Mouse (Mus musculus) limb, embryonic 11.5 days (tissue): Measurements from ENCODE around the gene Vax2. TPM values are rescaled to one million over a fixed set of nuclear protein-coding genes. Genes with fewer than 3 reads are reported as not detected.
A peak's percentile ranks its signal among the peaks of the same experiment; 100 is the strongest.

ENCODE experiments used
- ATAC-seq: fragments of 200-750 bp; cut with Nextera tagmentation; 2 replicates; pipeline ENCODE4 v1.8.0; 2017; ENCODE audit warnings: low read depth; ENCODE audit not compliant: insufficient number of reproducible peaks, low FRiP score, low TSS enrichment
- DNase-seq: peaks from one replicate; pipeline ENCODE4 v3.0.0-alpha.2; 2015; ENCODE audit warnings: low spot score
- H3K27ac ChIP-seq: fragments of 300-500 bp; sonication (generic); replicated peaks from 2 replicates; pipeline ENCODE4 v1.5.1; 2014; ENCODE audit warnings: low read depth, mild to moderate bottlenecking, low read length
- H3K27me3 ChIP-seq: fragments of 300-500 bp; sonication (generic); 2 replicates; pipeline ENCODE4 v1.6.1; 2014; ENCODE audit warnings: mild to moderate bottlenecking, low read length, mixed read lengths; ENCODE audit not compliant: control insufficient read depth, insufficient read depth
- H3K36me3 ChIP-seq: fragments of 300-500 bp; sonication (generic); 2 replicates; pipeline ENCODE4 v1.6.1; 2014; ENCODE audit warnings: mild to moderate bottlenecking, low read length, moderate library complexity, mixed read lengths; ENCODE audit not compliant: control insufficient read depth, insufficient read depth
- H3K4me1 ChIP-seq: fragments of 300-500 bp; sonication (generic); 2 replicates; pipeline ENCODE4 v1.6.1; 2014; ENCODE audit warnings: low read length, mixed read lengths; ENCODE audit not compliant: control insufficient read depth, insufficient read depth
- H3K4me2 ChIP-seq: fragments of 300-500 bp; sonication (generic); 2 replicates; pipeline ENCODE4 v1.6.1; 2014; ENCODE audit warnings: low read depth, mild to moderate bottlenecking, moderate library complexity; ENCODE audit not compliant: severe bottlenecking
- H3K4me3 ChIP-seq: fragments of 300-500 bp; sonication (generic); 2 replicates; pipeline ENCODE4 v1.5.1; 2014; ENCODE audit warnings: low read depth, low read length
- H3K9ac ChIP-seq: fragments of 300-500 bp; sonication (generic); 2 replicates; pipeline ENCODE4 v1.6.1; 2014; ENCODE audit warnings: mild to moderate bottlenecking, low read length
- H3K9me3 ChIP-seq: fragments of 300-500 bp; sonication (generic); 2 replicates; pipeline ENCODE4 v1.6.1; 2016; ENCODE audit warnings: low read length; ENCODE audit not compliant: control insufficient read depth
- WGBS: fragments of 180-500 bp; shearing (Covaris S2); extraction: QIAGEN DNeasy Blood & Tissue Kit; methylation state at CpG from one replicate; pipeline ENCODE4 v1.1.7; 2014; 5-methylcytosine and 5-hydroxymethylcytosine counted together
- polyA plus RNA-seq: library from polyadenylated mRNA; unstranded; fragments of >200 nt; fragmentation: Nextera tagmentation; extraction: Ambion mirVana; gene quantifications from 2 replicates; pipeline ENCODE4 v1.2.1, GENCODE M21; 2014

The Vax2 gene
- polyA plus RNA-seq, 1 experiment from 2014 or later: 1.5 TPM

DNA sequence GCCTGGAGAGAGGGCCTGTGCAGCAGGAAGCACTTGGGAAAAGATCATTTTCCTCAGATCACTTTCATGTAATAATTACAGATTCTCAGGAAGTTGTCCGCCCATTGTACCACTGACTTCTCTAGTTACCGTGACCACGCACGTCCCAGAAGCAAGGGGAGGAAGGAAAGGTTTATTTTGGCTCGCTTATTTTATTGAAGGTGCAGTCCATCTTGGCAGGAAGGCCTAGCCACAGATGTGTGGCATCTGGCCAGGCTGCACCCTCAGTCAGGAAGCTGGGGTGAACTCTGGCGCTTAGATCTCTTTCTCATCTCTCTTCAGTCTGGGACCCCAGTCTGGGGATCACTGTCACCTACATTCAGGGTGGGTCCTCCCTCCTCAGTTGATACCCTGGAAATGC is 27.5 kb downstream of the Vax2 start:
- no peak for ATAC-seq
- Histone ChIP-seq H3K4me1 (no peaks in the 10 kb centered on the region), H3K9ac (no peak overlapping the region), H3K36me3 (no peaks in the 10 kb centered on the region), H3K27ac (no peak overlapping the region), H3K4me2 (no peak overlapping the region), H3K4me3 (no peak overlapping the region), H3K27me3 (no peaks in the 10 kb centered on the region), H3K9me3 (no peaks in the 10 kb centered on the region)
- DNase-seq: no peak
- 77% methylated on average over 6 of the region's 6 CpGs for WGBS

- Histone ChIP-seq H3K27me3 (no peaks in the 10 kb centered on the region), H3K27ac (no peak within 1 kb of the TSS), H3K4me3 (no peak within 1 kb of the TSS), H3K4me2 (no peak within 1 kb of the TSS), H3K9ac (no peak within 1 kb of the TSS), H3K4me1 (no peaks in the 10 kb centered on the region), H3K9me3 (no peaks in the 10 kb centered on the region), H3K36me3 (no peaks in the 10 kb centered on the region)
- WGBS: 64% methylated on average over 4 of the region's 5 CpGs
- DNase-seq (no peak), ATAC-seq (no peak)
These were observed 31.7 kb downstream of the Vax2 start, which contains the start of gene Atp6v1b1 for GRCm38 (mm10) chr6:83742761-83743160. Gene Atp6v1b1, plus strand, starts transcription at chr6:83742990.

- Histone ChIP-seq H3K27me3 (no peaks in the 10 kb centered on the region), H3K36me3 (no peaks in the 10 kb centered on the region), H3K4me2 (no peak overlapping the region), H3K4me1 (no peaks in the 10 kb centered on the region), H3K9ac (no peak overlapping the region), H3K27ac (no peak overlapping the region), H3K9me3 (no peaks in the 10 kb centered on the region), H3K4me3 (no peak overlapping the region)
- 74% methylated on average over 5 of the region's 5 CpGs for WGBS
- DNase-seq (no peak), ATAC-seq (no peak)
These were observed 32.1 kb downstream of the Vax2 start for GRCm38 (mm10) chr6:83743212-83743611.

- Histone ChIP-seq H3K27ac (no peak overlapping the region), H3K9me3 (no peaks in the 10 kb centered on the region), H3K4me2 (no peak overlapping the region), H3K4me1 (peaks cover 2% of the 10 kb centered on the region; the same call in 1 of the 2 replicates), H3K27me3 (no peaks in the 10 kb centered on the region), H3K9ac (no peak overlapping the region), H3K36me3 (no peaks in the 10 kb centered on the region), H3K4me3 (no peak overlapping the region)
- no peak for ATAC-seq
- 66% methylated on average over 5 of the region's 5 CpGs for WGBS
- DNase-seq: no peak
These were observed 33.1 kb downstream of the Vax2 start for GRCm38 (mm10) chr6:83744126-83744525.

DNA sequence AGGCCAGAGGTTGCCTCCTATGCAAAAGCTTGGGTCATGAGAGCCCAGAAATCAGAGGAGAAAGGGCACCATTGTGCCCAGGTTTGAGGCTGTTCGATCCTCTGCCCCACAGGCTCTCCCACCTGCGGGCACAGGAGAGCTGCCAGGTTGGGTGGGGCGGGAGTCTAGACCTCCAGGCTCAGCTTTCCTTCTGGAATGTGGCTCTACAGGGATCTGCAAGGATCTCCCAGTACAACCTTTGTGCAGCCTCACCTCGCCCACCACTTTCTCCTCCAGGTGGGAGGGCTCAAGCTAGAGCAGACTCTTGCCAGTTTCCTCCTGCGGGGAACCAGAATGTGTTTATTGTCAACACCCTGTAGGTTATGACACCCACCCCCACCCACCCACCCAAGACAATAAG is 33.5 kb downstream of the Vax2 start:
- Histone ChIP-seq H3K4me1 (peaks cover 5% of the 10 kb centered on the region; the same call in 1 of the 2 replicates), H3K36me3 (no peaks in the 10 kb centered on the region), H3K27me3 (no peaks in the 10 kb centered on the region), H3K9me3 (no peaks in the 10 kb centered on the region), H3K4me3 (no peak overlapping the region), H3K9ac (no peak overlapping the region), H3K4me2 (no peak overlapping the region), H3K27ac (no peak overlapping the region)
- 62% methylated on average over 5 of the region's 5 CpGs for WGBS
- ATAC-seq (no peak), DNase-seq (no peak)

GRCm38 (mm10) chr6:83745466-83745865 is 34.4 kb downstream of the Vax2 start:
- Histone ChIP-seq H3K4me2 (no peak overlapping the region), H3K27me3 (no peaks in the 10 kb centered on the region), H3K9ac (no peak overlapping the region), H3K27ac (no peak overlapping the region), H3K36me3 (no peaks in the 10 kb centered on the region), H3K9me3 (no peaks in the 10 kb centered on the region), H3K4me1 (peaks cover 5% of the 10 kb centered on the region; the same call in 1 of the 2 replicates), H3K4me3 (no peak overlapping the region)
- 62% methylated on average over 2 of the region's 2 CpGs for WGBS
- DNase-seq: no peak
- no peak for ATAC-seq

- WGBS: 38% methylated on average over 3 of the region's 3 CpGs
- Histone ChIP-seq H3K36me3 (no peaks in the 10 kb centered on the region), H3K9ac (no peak overlapping the region), H3K27me3 (no peaks in the 10 kb centered on the region), H3K27ac (no peak overlapping the region), H3K4me1 (peaks cover 5% of the 10 kb centered on the region; the same call in 1 of the 2 replicates), H3K4me2 (no peak overlapping the region), H3K4me3 (no peak overlapping the region), H3K9me3 (no peaks in the 10 kb centered on the region)
- no peak for DNase-seq
- ATAC-seq: no peak
These were observed 38.2 kb downstream of the Vax2 start for GRCm38 (mm10) chr6:83749286-83749685.

DNA sequence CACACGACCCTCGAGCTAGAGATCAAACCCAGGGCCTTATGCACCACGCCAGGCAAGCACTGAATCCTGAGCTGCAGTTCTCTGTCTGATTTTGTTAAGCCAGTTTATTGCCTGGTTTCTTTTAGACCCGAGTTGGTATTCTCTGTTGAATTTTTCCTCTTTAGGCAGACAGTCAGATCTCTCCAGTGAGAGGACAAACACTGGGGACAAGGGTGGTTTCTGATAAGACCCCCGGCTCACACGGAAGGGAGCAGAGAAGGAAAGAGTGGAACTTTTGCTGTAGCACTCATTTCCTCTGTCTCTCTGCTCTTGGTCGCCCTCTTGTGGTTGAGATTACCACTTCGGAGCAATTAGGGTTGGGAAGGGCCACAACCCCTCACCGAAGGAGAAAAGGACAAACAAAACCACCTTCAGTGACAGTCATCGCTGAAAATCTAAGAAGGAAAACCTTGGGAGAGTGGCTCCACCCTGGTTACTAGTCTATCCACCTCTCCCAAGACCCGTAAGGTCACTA is 39.2 kb downstream of the Vax2 start:
- 10% methylated on average over 11 of the region's 11 CpGs for WGBS
- H3K27me3 ChIP-seq: no peaks in the 10 kb centered on the region
- no peak overlapping the region for H3K27ac ChIP-seq
- H3K9me3 ChIP-seq: no peaks in the 10 kb centered on the region
- no peak overlapping the region for H3K4me3 ChIP-seq
- H3K36me3 ChIP-seq: no peaks in the 10 kb centered on the region
- DNase-seq: peak; percentile 87
- H3K4me2 ChIP-seq: peak overlapping the region; percentile 24; the same call in 1 of the 2 replicates
- ATAC-seq: no peak
- H3K4me1 ChIP-seq: peaks cover 5% of the 10 kb centered on the region; the same call in 1 of the 2 replicates
- no peak overlapping the region for H3K9ac ChIP-seq

DNA sequence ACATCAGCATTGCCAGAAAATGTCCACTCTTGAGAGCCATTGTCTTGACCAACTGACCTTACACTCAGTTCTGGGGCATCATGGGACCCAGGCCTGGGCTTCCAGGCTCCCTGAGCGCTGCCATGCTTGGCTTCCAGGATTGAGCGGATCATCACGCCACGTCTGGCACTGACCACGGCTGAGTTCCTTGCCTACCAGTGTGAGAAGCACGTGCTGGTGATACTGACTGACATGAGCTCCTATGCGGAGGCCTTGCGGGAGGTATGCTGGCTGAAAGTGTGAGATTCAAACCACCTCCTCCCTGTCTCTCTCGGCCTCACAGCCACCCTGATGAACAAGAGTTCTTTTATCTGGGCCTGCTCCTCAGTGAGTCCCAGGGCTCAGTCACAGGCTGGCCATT is 45.0 kb downstream of the Vax2 start:
- DNase-seq: no peak
- H3K27me3 ChIP-seq: peaks cover 36% of the 10 kb centered on the region
- no peak for ATAC-seq

More for the DNA sequence above, 45.0 kb downstream of the Vax2 start:
- 67% methylated on average over 9 of the region's 9 CpGs for WGBS
- Histone ChIP-seq H3K4me2 (no peak overlapping the region), H3K9me3 (no peaks in the 10 kb centered on the region), H3K36me3 (no peaks in the 10 kb centered on the region), H3K4me3 (no peak overlapping the region), H3K4me1 (0 out of 2 replicates have a peak, but pooled peaks cover 2% of the 10 kb centered on the region), H3K27ac (no peak overlapping the region), H3K9ac (no peak overlapping the region)
